Mouse (Mus musculus): ENCODE measurements around the gene Dmc1.

DNA sequence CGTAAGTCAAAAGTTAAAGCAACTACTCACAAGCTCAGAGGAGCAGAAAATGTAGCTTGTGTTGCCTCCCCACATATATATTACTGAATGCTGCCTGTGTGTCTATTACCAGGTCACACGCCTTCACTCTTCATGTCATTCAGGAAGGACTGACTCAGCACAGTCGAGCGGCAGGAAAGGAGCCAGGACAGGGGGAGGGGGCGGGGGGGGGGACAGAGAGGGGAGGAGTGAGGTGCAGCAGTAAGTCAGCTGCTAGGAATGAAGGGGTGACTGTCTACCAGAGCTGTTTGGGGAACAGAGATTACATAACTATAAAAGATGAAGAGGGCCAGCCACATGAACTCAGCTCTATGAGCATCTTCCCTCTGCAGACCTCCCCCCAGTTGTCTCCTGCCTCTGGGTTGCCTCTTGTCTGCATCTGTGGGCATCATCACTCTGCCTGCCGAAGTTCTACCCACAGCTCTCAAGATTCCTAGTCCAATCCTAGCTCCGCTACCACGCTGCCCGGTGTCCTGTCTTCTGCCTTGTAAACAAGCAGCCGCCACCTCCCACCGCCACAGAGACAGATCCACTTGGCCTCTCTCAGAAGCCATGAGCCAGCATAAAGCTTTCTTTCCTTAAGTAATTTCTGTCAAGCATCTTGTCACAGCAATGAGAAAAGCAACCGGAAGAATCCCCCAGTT lies 36.4 kb upstream of the Dmc1 start:
- TF ChIP-seq CTCF (IDR thresholded peaks at IDR 0.05; ENCODE audit: control insufficient read depth, insufficient read depth, insufficient read length) (no peak), USF1 (IDR thresholded peaks at IDR 0.05; ENCODE audit: low read depth) (no peak), MAX (IDR thresholded peaks at IDR 0.05) (no peak), CEBPB (IDR thresholded peaks at IDR 0.05; ENCODE audit: low read depth) (no peak), MYOD1 (IDR thresholded peaks at IDR 0.05; ENCODE audit: control insufficient read depth, insufficient read length, low read depth) (no peak)

Data from C2C12 (cell line).